Mouse (Mus musculus) thymus, postnatal 14 days (tissue): Measurements from ENCODE around the gene Gnl1.
"Not testable (repeated sequence)": the region's sequence is repeated elsewhere in the genome, so short reads cannot be mapped to it uniquely, and the experiment has no call there.

ENCODE experiments used
- DNase-seq: peaks from one replicate; pipeline ENCODE4 v3.0.0; 2021

Gnl1 gene

GRCm38 (mm10) chr17:35979401-35980362, at the start of gene Gnl1, which contains the start of gene Prr3:
Gnl1 (plus strand) TSS chr17:35979851.
Prr3 (minus strand) TSS chr17:35980236.
- peak; percentile 91 for DNase-seq

DNA sequence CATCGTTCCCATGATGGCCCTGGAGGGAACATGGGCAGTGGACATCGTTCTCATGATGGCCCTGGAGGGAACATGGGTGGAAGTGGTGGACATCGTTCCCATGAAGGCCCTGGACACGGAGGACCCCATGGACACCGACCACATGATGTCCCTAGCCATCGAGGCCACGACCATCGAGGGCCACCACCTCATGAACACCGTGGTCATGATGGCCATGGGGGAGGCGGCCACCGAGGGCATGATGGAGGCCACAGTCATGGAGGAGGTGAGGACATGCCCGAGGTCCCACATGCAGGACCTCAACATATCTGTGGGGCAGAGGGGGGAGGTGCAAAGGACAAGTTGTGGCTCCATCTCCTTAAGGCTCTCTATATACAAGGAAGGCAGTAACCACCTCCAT, 49.0 kb upstream of the Gnl1 start:
- no peak for DNase-seq

DNA sequence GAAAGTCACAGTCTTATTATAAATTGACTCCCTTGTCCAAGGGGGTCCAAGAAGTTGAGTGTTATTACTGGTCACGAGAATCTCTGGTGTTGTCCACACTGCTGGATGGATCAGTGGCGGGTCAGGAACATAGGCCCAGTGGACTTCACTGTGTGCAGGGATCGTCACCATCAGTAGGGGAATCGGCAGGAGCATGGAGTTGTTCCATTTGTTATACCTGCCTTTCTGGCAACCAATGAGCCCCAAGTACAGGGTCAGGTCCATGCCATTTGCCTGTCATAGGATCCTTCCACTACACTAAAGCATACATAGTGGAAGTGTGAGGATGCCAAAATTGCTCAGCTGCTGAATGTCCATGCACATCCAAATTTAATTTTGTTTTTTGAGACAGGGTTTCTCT, 47.0 kb upstream of the Gnl1 start:
- DNase-seq, result no peak

DNA sequence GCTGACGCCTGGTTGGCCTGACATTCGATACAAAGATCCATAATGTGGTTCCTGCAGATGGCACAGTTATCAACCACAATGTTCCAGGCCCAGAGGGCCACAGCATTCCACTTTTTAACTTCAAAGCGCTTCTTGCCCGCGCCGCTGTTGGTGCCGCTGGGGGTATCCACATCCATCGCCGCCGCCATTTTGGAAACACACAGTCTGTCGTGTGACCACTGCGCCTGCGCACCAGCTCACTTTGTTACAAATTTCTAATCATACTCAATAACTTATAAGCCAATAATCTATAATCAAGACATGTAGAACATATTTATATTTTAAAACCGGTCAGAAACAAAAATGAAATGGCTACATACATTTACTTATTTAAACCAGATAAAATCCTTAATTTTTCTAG, 43.9 kb upstream of the Gnl1 start:
- not testable (repeated sequence) for DNase-seq

GRCm38 (mm10) chr17:35937700-35938348, 41.8 kb upstream of the Gnl1 start:
- peak; percentile 67 for DNase-seq

- no peak for DNase-seq
Measured at GRCm38 (mm10) chr17:35939108-35939507, 40.5 kb upstream of the Gnl1 start.

GRCm38 (mm10) chr17:35939941-35940340, 39.7 kb upstream of the Gnl1 start:
- no peak for DNase-seq

GRCm38 (mm10) chr17:35950946-35951345, 28.7 kb upstream of the Gnl1 start:
- DNase-seq, result not testable (repeated sequence)

DNA sequence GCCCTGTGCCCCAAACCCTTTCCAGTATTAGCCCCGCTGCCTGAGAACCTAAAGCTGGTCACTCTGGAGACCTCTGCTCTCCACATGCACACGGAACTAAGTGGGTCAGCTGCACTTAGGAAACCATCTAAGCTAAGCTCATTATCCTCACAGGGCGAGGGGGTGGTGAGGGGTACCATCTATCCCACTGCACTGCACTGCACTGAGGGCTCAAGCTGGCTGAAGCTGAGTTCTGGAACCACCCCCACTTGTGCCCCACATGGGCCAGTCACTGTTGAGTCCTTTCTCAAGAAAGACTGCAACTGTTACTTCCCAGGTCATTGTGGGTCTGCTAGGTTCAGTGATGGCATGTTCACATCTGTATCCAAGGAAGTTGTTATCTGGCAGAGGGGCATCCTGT, 27.1 kb upstream of the Gnl1 start:
- not testable (repeated sequence) for DNase-seq

GRCm38 (mm10) chr17:35954665-35955064, 25.0 kb upstream of the Gnl1 start:
- no peak for DNase-seq

DNA sequence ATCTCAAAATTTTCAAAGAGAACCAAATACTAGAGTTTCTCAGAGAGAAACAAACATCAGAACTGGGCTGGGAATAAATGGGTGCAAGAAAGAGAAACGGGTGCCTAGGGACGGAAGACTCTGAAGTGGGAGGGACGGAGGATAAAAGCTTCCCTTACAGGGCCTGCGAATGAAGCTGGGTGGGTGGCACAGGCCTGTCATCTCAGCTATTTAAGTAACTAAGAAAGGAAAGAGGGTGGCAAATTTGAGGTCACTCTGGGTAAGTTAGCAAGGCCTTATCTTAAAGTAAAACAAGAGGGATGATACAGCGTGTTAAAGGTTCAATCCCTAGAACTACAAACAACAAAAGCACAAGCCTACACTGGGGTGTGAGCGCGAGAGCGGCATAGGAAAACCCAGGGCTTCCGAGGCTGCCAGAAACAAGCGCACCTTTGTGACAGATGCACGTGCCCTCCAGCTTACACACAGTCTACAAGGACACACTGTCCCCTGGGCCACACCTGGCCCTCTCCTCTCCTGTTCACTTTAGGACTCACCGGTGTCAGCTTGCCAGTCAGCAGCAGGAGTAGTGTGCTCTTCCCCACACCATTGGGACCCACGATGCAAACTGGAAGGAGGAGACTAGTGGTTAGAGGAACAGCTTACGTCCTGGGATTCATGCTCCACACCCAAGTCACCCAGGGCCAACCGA, 21.0 kb upstream of the Gnl1 start:
- no peak for DNase-seq

- no peak for DNase-seq
Measured at GRCm38 (mm10) chr17:35963279-35963678, 16.4 kb upstream of the Gnl1 start.

- no peak for DNase-seq
Measured at GRCm38 (mm10) chr17:35967621-35968020, 12.0 kb upstream of the Gnl1 start.

DNA sequence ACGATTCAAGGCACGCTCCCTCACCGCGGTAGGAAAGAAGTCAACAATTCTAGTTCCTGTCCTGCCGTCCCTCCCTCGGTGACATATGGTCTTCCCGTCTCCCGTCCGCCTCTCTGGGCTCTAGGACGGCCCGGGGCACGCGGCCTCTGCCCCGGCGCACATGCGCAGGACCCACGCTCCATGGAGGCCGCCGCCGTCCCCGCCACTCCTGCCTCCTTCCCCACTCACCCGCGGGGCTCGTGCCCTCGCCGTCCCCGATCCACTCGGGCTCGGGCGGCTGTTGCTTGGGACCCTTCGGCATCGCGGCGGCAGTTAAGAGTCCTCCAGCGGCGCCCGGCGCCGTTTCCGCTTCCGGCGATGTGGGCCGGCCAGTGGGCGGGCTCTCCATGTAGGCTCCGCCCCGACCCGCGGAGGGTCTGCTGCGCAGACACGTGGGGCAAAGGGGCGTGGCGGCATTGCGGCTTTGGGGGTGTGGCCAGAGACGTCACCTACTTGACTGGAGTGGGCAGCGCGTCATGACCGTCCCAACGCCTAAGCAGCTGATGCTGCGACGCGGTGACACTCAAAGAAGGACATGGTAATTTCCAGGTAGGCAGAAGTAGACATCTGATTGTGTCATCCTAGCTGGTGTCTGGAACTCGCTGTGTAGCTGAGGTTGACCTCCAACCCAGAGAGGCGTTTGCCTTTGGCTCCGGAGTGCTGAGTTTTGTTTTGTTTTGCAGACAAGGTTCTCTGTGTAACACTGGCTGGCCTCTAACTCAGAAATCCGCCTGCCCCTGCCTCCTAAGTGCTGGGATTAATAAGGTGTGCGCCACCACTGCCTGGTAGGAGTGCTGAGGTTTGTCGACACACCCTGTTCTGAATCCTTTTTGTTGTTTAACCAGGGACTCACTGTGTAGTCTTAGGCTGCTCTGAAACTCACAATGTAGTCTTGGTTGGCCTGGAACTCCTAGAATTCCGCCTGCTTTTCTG, 9.9 kb upstream of the Gnl1 start, which contains the start of gene Abcf1:
Gene Abcf1 (minus strand): TSS at position 344 of the 972 bp plus-strand sequence.
- DNase-seq, result peak; percentile 100

DNA sequence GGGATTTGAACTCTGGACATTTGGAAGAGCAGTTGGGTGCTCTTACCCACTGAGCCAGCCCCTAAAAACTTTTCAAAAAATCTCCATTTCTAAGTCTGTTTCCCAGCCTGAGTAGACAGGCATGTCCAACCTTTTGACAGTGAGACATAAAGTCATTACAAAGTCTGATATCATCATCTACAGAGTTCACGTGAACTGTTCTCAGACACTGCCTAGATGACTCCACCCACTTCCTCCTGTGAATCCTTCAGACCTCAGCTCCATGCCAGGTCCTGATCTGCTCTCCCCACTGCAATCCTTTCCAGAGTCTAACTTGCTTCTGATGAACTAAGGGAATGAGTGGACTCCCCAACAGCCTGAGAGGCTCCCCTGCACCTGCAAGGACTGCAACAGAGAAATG, 7.5 kb upstream of the Gnl1 start:
- DNase-seq, result no peak

DNA sequence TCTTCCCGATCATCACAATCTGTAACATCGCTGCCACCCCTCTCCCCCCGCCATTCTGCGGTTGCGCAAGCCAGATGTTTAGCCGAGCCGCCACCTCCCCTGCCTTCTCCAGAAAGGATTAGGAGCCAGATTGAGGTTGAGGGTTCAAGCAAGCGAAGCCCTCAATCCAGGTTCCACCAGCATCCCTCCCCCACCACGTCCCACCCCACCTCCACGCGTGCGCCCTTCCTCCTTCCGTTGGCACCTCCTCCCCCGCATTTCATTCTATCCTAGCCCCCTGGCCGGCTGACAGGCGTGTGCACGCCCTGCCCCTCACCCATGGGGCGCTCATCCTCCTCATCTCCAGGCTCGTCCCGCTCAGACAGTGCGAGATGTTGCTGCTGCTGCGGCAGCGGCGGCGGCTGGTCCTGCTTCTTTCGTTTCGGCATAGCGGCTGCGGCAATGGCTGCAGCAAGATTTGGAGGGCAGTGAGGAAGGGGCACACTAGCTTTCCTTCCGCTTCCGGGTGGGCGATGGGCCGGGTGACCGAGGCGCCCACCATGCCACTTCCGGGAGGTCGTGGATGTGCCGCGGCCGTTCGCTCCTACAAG, 745 bp upstream of the Gnl1 start:
- DNase-seq, result peak; percentile 72

GRCm38 (mm10) chr17:35980363-35980754, 708 bp downstream of the Gnl1 start:
- DNase-seq, result no peak

DNA sequence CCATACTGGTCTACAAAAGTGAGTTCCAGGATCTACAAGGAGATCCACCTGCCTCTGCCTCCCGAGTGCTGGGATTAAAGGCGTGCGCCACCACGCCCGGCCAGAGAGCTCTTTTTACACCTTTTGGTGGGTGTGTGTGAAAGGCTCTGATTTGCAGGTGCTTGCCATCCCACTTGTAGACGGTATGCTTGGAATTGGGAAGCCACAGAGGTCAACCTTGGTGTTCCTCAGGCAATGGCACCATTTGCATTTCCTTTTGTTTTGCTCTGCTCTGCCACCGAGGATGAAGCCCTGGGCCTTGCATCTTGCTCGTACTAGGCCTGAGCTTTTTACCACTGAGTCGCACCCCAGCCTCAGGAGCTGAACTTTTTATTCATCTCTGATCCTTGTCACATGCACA, 2.1 kb downstream of the Gnl1 start:
- DNase-seq, result no peak

- DNase-seq, result no peak
Measured at GRCm38 (mm10) chr17:35991781-35992180, 12.1 kb downstream of the Gnl1 start.

DNA sequence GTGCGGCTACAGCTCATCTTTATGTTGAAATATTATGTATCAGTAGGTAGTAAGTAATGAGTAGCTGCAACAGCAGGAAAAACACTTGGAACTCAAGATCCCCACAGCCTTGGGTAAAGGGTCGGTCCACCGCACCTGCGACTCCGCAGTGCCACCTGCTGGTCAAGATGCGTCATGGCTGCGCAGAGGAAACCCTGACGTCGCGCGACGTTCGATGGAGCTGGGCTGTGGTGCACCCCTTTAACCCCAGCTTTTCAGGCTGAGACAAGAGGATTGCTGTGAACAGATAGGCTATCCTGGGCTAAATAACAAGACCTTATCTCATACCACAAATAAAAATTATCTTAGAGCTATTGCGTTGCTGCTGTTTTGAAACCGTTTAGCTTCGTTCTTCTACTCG, 14.0 kb downstream of the Gnl1 start:
- DNase-seq, result peak; percentile 86

DNA sequence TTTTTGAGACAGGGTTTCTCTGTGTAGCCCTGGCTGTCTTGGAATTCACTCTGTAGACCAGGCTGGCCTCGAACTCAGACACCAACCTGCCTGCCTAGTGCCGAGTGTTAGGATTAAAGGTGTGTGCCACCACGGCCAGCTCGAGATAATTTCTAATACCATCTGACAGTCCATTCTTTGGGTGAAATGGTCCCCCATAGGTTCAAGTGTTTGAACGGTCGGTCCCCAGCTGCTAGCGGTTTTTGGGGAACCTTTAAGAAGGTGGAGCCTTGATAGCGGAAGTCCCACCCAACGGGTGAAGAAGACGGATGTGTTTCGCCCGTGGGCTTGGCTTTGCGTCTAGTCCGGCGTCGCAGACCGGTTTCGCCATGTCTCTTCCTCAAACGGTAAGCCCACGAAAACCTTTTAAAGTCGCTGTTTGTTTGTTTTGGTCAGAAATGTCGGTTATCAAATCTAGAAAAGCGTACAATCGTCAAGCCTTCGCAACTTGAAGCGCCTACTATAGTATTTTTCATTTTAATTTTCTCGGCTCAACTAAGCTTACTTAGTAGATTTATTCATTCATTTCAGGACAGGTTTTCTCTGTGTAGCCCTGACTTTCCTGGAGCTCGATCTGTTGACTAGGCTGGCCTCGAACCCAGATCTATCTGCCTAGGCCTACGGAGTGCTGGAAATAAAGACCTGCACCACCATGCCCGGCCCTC, 14.7 kb downstream of the Gnl1 start:
- peak; percentile 83 for DNase-seq
